Mouse (Mus musculus) heart, embryonic 12.5 days (tissue): ENCODE measurements at regions not wholly inside any gene's neighbourhood (a gene's known extent, or its start where the extent isn't known, plus 50 kb on each side); places are given as distances from the start of the nearest gene placed in this dataset.
"Not testable (repeated sequence)": the region's sequence is repeated elsewhere in the genome, so short reads cannot be mapped to it uniquely, and the experiment has no call there.

ENCODE experiments used
- ATAC-seq: fragments of 200-750 bp; cut with Nextera tagmentation; 2 replicates; pipeline ENCODE4 v1.8.0; 2017; ENCODE audit warnings: moderate TSS enrichment, moderate library complexity; ENCODE audit not compliant: insufficient number of reproducible peaks, low FRiP score
- H3K27ac ChIP-seq: fragments of 300-500 bp; sonication (generic); 2 replicates; pipeline ENCODE4 v1.5.1; 2016; ENCODE audit warnings: mild to moderate bottlenecking, moderate library complexity; ENCODE audit not compliant: poor library complexity, severe bottlenecking
- H3K27me3 ChIP-seq: fragments of 300-500 bp; sonication (generic); replicated peaks from 2 replicates; pipeline ENCODE4 v1.6.1; 2016; ENCODE audit warnings: mild to moderate bottlenecking, moderate library complexity
- H3K36me3 ChIP-seq: fragments of 300-500 bp; sonication (generic); 2 replicates; pipeline ENCODE4 v1.6.1; 2016; ENCODE audit warnings: mild to moderate bottlenecking, moderate library complexity
- H3K4me1 ChIP-seq: fragments of 300-500 bp; sonication (generic); replicated peaks from 2 replicates; pipeline ENCODE4 v1.6.1; 2016; ENCODE audit warnings: mild to moderate bottlenecking
- H3K4me2 ChIP-seq: fragments of 300-500 bp; sonication (generic); 2 replicates; pipeline ENCODE4 v1.6.1; 2016; ENCODE audit warnings: mild to moderate bottlenecking, moderate library complexity
- H3K4me3 ChIP-seq: fragments of 300-500 bp; sonication (generic); 2 replicates; pipeline ENCODE4 v1.5.1; 2016; ENCODE audit warnings: mild to moderate bottlenecking
- H3K9ac ChIP-seq: fragments of 300-500 bp; sonication (generic); 2 replicates; pipeline ENCODE4 v1.6.1; 2016; ENCODE audit warnings: mild to moderate bottlenecking, moderate library complexity
- H3K9me3 ChIP-seq: fragments of 300-500 bp; sonication (generic); replicated peaks from 2 replicates; pipeline ENCODE4 v1.6.1; 2016; ENCODE audit warnings: mild to moderate bottlenecking, moderate library complexity
- WGBS: fragments of 180-500 bp; shearing (Covaris S2); methylation state at CpG from one replicate; pipeline ENCODE4 v1.1.7; 2016; 5-methylcytosine and 5-hydroxymethylcytosine counted together

DNA sequence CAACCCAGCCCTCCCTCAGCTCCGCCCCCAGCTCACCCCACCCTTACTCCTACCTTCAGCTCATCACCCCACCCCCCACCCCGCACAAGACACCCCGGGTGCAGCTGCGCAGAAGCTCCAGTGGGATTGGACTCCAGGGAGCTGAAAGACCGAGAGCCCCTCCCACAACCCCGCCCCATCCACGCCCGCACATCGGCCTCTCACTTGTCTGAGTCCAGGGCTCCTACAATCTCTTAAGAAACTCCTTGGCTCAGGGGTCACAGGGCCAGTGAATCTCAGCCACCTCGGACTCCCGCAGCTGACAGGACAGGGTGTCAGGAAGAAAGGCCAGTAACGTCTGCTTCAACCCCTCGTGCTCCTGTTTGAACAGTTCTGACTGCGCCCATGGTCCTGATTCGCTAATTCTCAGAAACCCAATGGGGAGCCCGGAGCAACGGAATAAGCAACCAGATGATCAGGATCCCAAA, 120.7 kb downstream of the Map1s start:
- WGBS = 4% methylated on average over 17 of the region's 17 CpGs
- H3K9me3 ChIP-seq, H3K4me1 ChIP-seq, H3K27ac ChIP-seq, H3K27me3 ChIP-seq, H3K9ac ChIP-seq, H3K36me3 ChIP-seq: not testable (repeated sequence)
- peak; percentile 69; the same call in 1 of the 2 replicates for ATAC-seq
- Histone ChIP-seq H3K4me2 (peak overlapping the region; percentile 65), H3K4me3 (peak overlapping the region; percentile 31)

DNA sequence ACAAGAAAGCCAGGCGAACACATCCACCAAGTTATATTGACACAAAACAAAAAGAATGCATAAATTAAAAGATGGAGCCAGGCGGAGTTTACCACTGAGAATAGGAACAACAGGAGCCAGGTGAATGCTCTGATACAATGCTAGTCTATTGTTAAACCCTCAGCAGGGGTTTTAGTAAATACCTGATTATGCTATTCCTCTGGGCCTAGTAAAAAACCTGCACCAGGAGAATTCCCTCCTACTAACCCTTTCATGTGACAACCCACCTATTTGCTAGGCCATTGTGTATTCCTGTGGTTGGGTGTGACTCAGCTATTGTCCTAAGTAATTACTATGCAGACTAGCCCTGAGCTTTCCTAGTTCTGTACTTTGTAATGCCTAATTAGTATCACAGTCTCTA, 122.8 kb downstream of the Map1s start:
- WGBS = 76% methylated on average over 2 of the region's 2 CpGs

More for the DNA sequence above, 122.8 kb downstream of the Map1s start:
- not testable (repeated sequence) for H3K36me3 ChIP-seq, H3K4me2 ChIP-seq, ATAC-seq, H3K4me3 ChIP-seq, H3K9me3 ChIP-seq, H3K9ac ChIP-seq, H3K27ac ChIP-seq, H3K4me1 ChIP-seq, H3K27me3 ChIP-seq
